Mouse (Mus musculus): ENCODE measurements at regions not wholly inside any gene's neighbourhood (a gene's known extent, or its start where the extent isn't known, plus 50 kb on each side); places are given as distances from the start of the nearest gene placed in this dataset.

GRCm38 (mm10) chr13:80418480-80419183 lies 464.6 kb upstream of the Arrdc3 start:
- DNase-seq (ENCODE audit: inconsistent ontology term) = no peak

- no peak for DNase-seq (ENCODE audit: inconsistent ontology term)
These were observed 462.8 kb upstream of the Arrdc3 start for GRCm38 (mm10) chr13:80420341-80420740.

Measured in Muller cell, postnatal 12 days (primary cell).